Mouse (Mus musculus) hindbrain, embryonic 14.5 days (tissue): ENCODE results near the gene Atp5g2. TPM values are rescaled to one million over a fixed set of nuclear protein-coding genes. Genes with fewer than 3 reads are reported as not detected.

ENCODE experiments used
- ATAC-seq: fragments of 200-750 bp; cut with Nextera tagmentation; 2 replicates; pipeline ENCODE4 v1.8.0; 2017; ENCODE audit warnings: moderate number of reproducible peaks, mild to moderate bottlenecking, moderate TSS enrichment, moderate library complexity; ENCODE audit not compliant: low FRiP score
- DNase-seq: peaks from one replicate; pipeline ENCODE4 v3.0.0-alpha.2; 2015; ENCODE audit warnings: low spot score
- H3K27ac ChIP-seq: fragments of 300-500 bp; sonication (generic); 2 replicates; pipeline ENCODE4 v1.5.1; 2014; ENCODE audit warnings: mild to moderate bottlenecking, moderate library complexity
- H3K27me3 ChIP-seq: fragments of 300-500 bp; sonication (generic); 2 replicates; pipeline ENCODE4 v1.6.1; 2014; ENCODE audit warnings: mild to moderate bottlenecking, low read length, mixed read lengths; ENCODE audit not compliant: control insufficient read depth, insufficient read depth
- H3K36me3 ChIP-seq: fragments of 300-500 bp; sonication (generic); replicated peaks from 2 replicates; pipeline ENCODE4 v1.6.1; 2014; ENCODE audit not compliant: control insufficient read depth, insufficient read depth
- H3K4me1 ChIP-seq: fragments of 300-500 bp; sonication (generic); replicated peaks from 2 replicates; pipeline ENCODE4 v1.6.1; 2014; ENCODE audit warnings: antibody characterized with exemption, low read length, mixed read lengths; ENCODE audit not compliant: control insufficient read depth, insufficient read depth
- H3K4me2 ChIP-seq: fragments of 300-500 bp; sonication (generic); replicated peaks from 2 replicates; pipeline ENCODE4 v1.6.1; 2014; ENCODE audit warnings: mild to moderate bottlenecking, moderate library complexity
- H3K4me3 ChIP-seq: fragments of 300-500 bp; sonication (generic); replicated peaks from 2 replicates; pipeline ENCODE4 v1.5.1; 2014; ENCODE audit warnings: mild to moderate bottlenecking, low read length
- H3K9ac ChIP-seq: fragments of 300-500 bp; sonication (generic); 2 replicates; pipeline ENCODE4 v1.6.1; 2014
- H3K9me3 ChIP-seq: fragments of 300-500 bp; sonication (generic); 2 replicates; pipeline ENCODE4 v1.6.1; 2016; ENCODE audit warnings: low read length; ENCODE audit not compliant: control insufficient read depth
- WGBS: fragments of 180-500 bp; shearing (Covaris S2); extraction: QIAGEN DNeasy Blood & Tissue Kit; methylation state at CpG from one replicate; pipeline ENCODE4 v1.1.7; 2014; 5-methylcytosine and 5-hydroxymethylcytosine counted together
- polyA plus RNA-seq: library from polyadenylated mRNA; unstranded; fragments of >200 nt; fragmentation: Nextera tagmentation; extraction: Ambion mirVana; gene quantifications from 2 replicates; pipeline ENCODE4 v1.2.1, GENCODE M21; 2014

Gene Atp5g2
- polyA plus RNA-seq, 1 experiment from 2014 or later: 63.4 TPM

DNA sequence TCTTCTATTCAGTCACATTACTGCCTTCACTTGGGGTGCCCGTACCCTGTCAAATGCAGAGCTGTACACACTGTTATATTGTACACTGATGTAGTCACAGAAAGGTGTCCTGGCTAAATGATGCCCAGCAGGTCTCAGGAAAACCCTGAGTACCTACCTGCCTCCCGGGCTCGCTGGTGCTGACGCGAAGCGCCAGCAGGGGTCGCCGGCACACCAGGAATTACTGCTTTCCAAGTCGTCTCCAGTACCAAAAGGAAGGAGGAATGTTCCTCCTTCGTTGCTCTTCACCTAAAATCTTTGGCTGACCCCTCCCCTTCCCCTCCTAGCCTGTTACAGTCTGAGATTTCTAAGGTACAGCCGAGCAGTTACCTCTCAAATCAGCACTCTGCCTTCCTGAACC, 26.0 kb upstream of the Atp5g2 start:
- no peak overlapping the region for H3K4me2 ChIP-seq
- H3K4me3 ChIP-seq: no peak overlapping the region
- peaks cover 14% of the 10 kb centered on the region for H3K4me1 ChIP-seq
- peaks cover 70% of the 10 kb centered on the region for H3K27me3 ChIP-seq
- 2% methylated on average over 11 of the region's 11 CpGs for WGBS
- H3K36me3 ChIP-seq: no peaks in the 10 kb centered on the region
- no peaks in the 10 kb centered on the region for H3K9me3 ChIP-seq
- H3K9ac ChIP-seq: no peak overlapping the region
- DNase-seq (peak; percentile 79), ATAC-seq (peak; percentile 11; the same call in 1 of the 2 replicates)
- H3K27ac ChIP-seq: no peak overlapping the region

- H3K36me3 ChIP-seq: no peaks in the 10 kb centered on the region
- no peak for DNase-seq
- H3K4me1 ChIP-seq: peaks cover 24% of the 10 kb centered on the region
- H3K9me3 ChIP-seq: no peaks in the 10 kb centered on the region
- H3K4me3 ChIP-seq: no peak overlapping the region
- no peak overlapping the region for H3K4me2 ChIP-seq
- H3K9ac ChIP-seq: no peak overlapping the region
- H3K27ac ChIP-seq: no peak overlapping the region
- ATAC-seq: no peak
- 48% methylated on average over 3 of the region's 3 CpGs for WGBS
- peaks cover 70% of the 10 kb centered on the region for H3K27me3 ChIP-seq
Measured at GRCm38 (mm10) chr15:102696899-102697298, 24.7 kb upstream of the Atp5g2 start.

DNA sequence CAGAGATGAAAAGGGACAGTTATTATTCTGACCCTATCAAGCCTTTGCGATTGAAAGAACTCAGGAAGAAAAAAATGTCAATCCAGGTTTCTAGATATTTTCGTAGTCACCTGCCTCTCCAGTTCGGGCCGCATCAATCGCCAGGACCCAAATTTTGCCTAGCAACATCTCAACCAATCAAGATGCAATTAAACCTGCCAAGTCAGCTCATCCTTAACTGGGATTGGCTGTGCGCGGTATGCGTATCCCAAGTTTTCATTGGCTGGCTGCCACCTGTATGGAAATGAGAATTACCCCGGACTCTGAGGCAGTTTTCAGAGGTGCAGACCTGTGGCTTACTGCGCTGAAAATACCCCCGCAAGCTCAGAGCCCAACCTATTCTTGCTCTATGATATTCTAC, 21.4 kb upstream of the Atp5g2 start:
- peak overlapping the region; percentile 59 for H3K9ac ChIP-seq
- no peaks in the 10 kb centered on the region for H3K36me3 ChIP-seq
- peaks cover 26% of the 10 kb centered on the region for H3K4me1 ChIP-seq
- under 1% methylated on average over 11 of the region's 11 CpGs for WGBS
- H3K4me2 ChIP-seq: peak overlapping the region; percentile 64
- peaks cover 70% of the 10 kb centered on the region for H3K27me3 ChIP-seq
- DNase-seq (peak; percentile 84), ATAC-seq (peak; percentile 59)
- peak overlapping the region; percentile 38 for H3K4me3 ChIP-seq
- peak overlapping the region; percentile 83 for H3K27ac ChIP-seq
- no peaks in the 10 kb centered on the region for H3K9me3 ChIP-seq

DNA sequence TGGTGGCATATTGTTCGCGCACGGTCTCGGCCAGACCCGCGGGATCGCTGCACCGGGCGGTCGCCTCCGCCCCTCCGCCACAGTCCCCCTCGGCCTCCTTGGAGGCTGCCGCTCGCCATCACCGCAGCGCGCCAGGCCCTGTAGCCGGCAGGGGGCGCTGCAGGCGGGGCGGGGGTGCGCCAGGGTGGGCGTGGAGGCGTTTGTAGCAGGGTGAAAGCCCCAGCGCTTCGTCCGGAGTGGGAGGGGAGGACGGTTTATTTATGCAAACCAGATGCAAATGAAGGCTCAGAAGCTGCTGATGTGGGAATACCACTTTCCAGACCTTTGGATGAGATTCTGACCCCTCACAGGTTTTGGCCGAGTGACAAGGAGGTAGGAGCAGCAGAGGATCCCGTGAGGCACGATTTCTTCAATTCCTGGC, 20.8 kb upstream of the Atp5g2 start:
- Histone ChIP-seq H3K4me3 (peak overlapping the region; percentile 38), H3K27me3 (peaks cover 67% of the 10 kb centered on the region), H3K9ac (peak overlapping the region; percentile 59), H3K4me1 (peaks cover 26% of the 10 kb centered on the region), H3K4me2 (peak overlapping the region; percentile 64), H3K27ac (peak overlapping the region; percentile 83), H3K9me3 (no peaks in the 10 kb centered on the region), H3K36me3 (no peaks in the 10 kb centered on the region)
- under 1% methylated on average over 32 of the region's 32 CpGs for WGBS
- DNase-seq (peak; percentile 83), ATAC-seq (peak; percentile 61)

DNA sequence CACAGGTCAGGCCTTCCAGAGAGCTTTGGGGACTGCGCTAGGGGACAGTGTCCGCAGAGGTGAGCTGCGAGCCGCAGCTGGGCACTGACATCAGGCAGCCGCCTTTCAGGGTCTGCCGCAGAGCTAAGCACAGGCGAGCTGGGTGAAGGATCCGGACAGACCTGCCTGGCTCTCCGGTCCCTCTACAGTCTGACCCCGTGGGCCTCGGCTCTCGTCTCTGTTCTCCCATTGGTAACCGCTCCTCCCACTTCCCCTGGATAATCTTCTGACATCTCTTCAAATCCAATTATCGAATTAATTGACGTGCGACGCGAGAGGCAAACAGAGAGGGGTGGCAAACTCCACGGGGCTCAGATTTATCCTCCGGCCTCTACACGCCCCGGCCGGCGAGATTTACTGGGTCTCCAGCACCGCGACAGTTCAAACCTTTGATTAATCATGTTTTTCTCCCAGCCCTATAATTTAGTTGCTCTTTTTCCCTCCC, 20.2 kb upstream of the Atp5g2 start:
- 2% methylated on average over 26 of the region's 26 CpGs for WGBS
- ATAC-seq (peak; percentile 55; the same call in 1 of the 2 replicates), DNase-seq (no peak)
- Histone ChIP-seq H3K4me3 (peak overlapping the region; percentile 38), H3K27ac (peak overlapping the region; percentile 83), H3K4me1 (peaks cover 26% of the 10 kb centered on the region), H3K27me3 (peaks cover 64% of the 10 kb centered on the region), H3K9ac (peak overlapping the region; percentile 59), H3K36me3 (no peaks in the 10 kb centered on the region), H3K4me2 (peak overlapping the region; percentile 64), H3K9me3 (no peaks in the 10 kb centered on the region)

GRCm38 (mm10) chr15:102685791-102686190, 13.6 kb upstream of the Atp5g2 start:
- 9% methylated on average over 4 of the region's 4 CpGs for WGBS
- Histone ChIP-seq H3K9me3 (no peaks in the 10 kb centered on the region), H3K36me3 (no peaks in the 10 kb centered on the region), H3K27ac (no peak overlapping the region), H3K27me3 (peaks cover 16% of the 10 kb centered on the region; the same call in 1 of the 2 replicates), H3K4me1 (0 out of 2 replicates have a peak, but pooled peaks cover 15% of the 10 kb centered on the region), H3K9ac (no peak overlapping the region), H3K4me2 (no peak overlapping the region), H3K4me3 (no peak overlapping the region)
- ATAC-seq (0 out of 2 replicates have a peak, but pooled peaks have one; percentile 43), DNase-seq (peak; percentile 53)

GRCm38 (mm10) chr15:102683670-102684069, 11.5 kb upstream of the Atp5g2 start:
- no peaks in the 10 kb centered on the region for H3K36me3 ChIP-seq
- WGBS: 19% methylated on average over 1 of the region's 1 CpGs
- no peaks in the 10 kb centered on the region for H3K9me3 ChIP-seq
- no peak for ATAC-seq
- no peak overlapping the region for H3K4me3 ChIP-seq
- H3K27me3 ChIP-seq: 0 out of 2 replicates have a peak, but pooled peaks cover 5% of the 10 kb centered on the region
- H3K4me1 ChIP-seq: 0 out of 2 replicates have a peak, but pooled peaks cover 15% of the 10 kb centered on the region
- no peak overlapping the region for H3K4me2 ChIP-seq
- no peak for DNase-seq
- no peak overlapping the region for H3K27ac ChIP-seq
- no peak overlapping the region for H3K9ac ChIP-seq

DNA sequence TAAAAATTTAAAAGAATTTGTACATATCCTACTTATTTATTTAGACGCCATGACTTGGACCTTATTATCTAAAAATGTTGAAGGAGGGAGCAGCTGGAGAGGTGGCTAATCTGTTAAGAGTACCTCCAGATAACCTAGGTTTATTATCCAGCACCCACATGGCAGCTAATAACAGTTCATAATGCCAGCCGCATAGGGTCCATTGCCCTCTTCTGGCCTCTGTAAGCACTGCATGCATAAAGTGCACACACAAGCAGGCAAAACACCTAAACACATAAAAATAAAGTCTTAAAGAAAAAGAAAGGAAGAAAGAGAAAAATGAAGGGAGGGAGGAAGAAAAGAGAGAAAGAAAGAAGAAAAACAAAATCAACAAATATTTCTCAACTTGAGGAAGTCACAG, 4.2 kb upstream of the Atp5g2 start:
- Histone ChIP-seq H3K27me3 (no peaks in the 10 kb centered on the region), H3K9ac (no peak overlapping the region), H3K4me2 (no peak overlapping the region), H3K27ac (no peak overlapping the region), H3K4me3 (no peak overlapping the region), H3K4me1 (peaks cover 22% of the 10 kb centered on the region; the same call in 1 of the 2 replicates), H3K36me3 (no peaks in the 10 kb centered on the region), H3K9me3 (no peaks in the 10 kb centered on the region)
- no peak for ATAC-seq
- WGBS: 90% methylated on average over 2 of the region's 2 CpGs
- DNase-seq: no peak

GRCm38 (mm10) chr15:102673548-102673947, 1.4 kb upstream of the Atp5g2 start:
- Histone ChIP-seq H3K4me1 (peaks cover 33% of the 10 kb centered on the region), H3K27ac (peak overlapping the region; percentile 98), H3K9ac (no peak overlapping the region), H3K4me2 (peak overlapping the region; percentile 64), H3K27me3 (no peaks in the 10 kb centered on the region), H3K36me3 (no peaks in the 10 kb centered on the region), H3K4me3 (peak overlapping the region; percentile 8; the same call in 1 of the 2 replicates), H3K9me3 (no peaks in the 10 kb centered on the region)
- peak; percentile 81 for DNase-seq
- 2% methylated on average over 10 of the region's 10 CpGs for WGBS
- peak; percentile 59 for ATAC-seq
